Mouse (Mus musculus): ENCODE data around the gene Etv4. TPM values are rescaled to one million over a fixed set of nuclear protein-coding genes. Genes with fewer than 3 reads are reported as not detected.

Gene Etv4
- total and polyA plus RNA-seq, 3 experiments, result 0.58 to 4.7 (median 1.9) TPM

- DNase-seq, result no peak
Measured at GRCm38 (mm10) chr11:101719986-101720520, 65.1 kb downstream of the Etv4 start.

Other genes starting within 250 kb of the Etv4 start
- gene Brca1, start 233.4 kb downstream of the Etv4 start, total RNA-seq (2021), result 1 to 10 TPM in 1 of 2 experiments, under 1 TPM in 1; 0.84 to 1.3 TPM
- 0.11 and 0.20 TPM in 2 replicates for gene Brca1, start 233.4 kb downstream of the Etv4 start, polyA plus RNA-seq (2012; rRNA removed)
- gene Nbr1, start 233.2 kb downstream of the Etv4 start, total RNA-seq (2021), result 100 to 1,000 TPM; 130 to 134 TPM
- 121 and 141 TPM in 2 replicates for gene Nbr1, start 233.2 kb downstream of the Etv4 start, polyA plus RNA-seq (2012; rRNA removed)
- gene Tmem106a, start 203.1 kb downstream of the Etv4 start, total RNA-seq (2021), result 10 to 100 TPM; 14.4 to 17.0 TPM
- gene Tmem106a, start 203.1 kb downstream of the Etv4 start, polyA plus RNA-seq (2012; rRNA removed), result 25.1 and 28.6 TPM in 2 replicates
- not detected for gene Gm11634, start 186.1 kb downstream of the Etv4 start, total RNA-seq (2021)
- gene Gm11634, start 186.1 kb downstream of the Etv4 start, polyA plus RNA-seq (2012; rRNA removed), result not detected in 2 replicates
- 10 to 100 TPM; 28.7 to 29.8 TPM for gene Rdm1, start 158.2 kb downstream of the Etv4 start, total RNA-seq (2021)
- 17.5 and 19.9 TPM in 2 replicates for gene Rdm1, start 158.2 kb downstream of the Etv4 start, polyA plus RNA-seq (2012; rRNA removed)
- gene Arl4d, start 119.8 kb downstream of the Etv4 start, total RNA-seq (2021), result 10 to 100 TPM; 10.8 to 16.6 TPM
- 4.0 and 4.8 TPM in 2 replicates for gene Arl4d, start 119.8 kb downstream of the Etv4 start, polyA plus RNA-seq (2012; rRNA removed)
- 10 to 100 TPM; 25.0 to 28.6 TPM for gene Dhx8, start 52.5 kb downstream of the Etv4 start, total RNA-seq (2021)
- gene Dhx8, start 52.5 kb downstream of the Etv4 start, polyA plus RNA-seq (2012; rRNA removed), result 4.9 and 5.8 TPM in 2 replicates
- 1 to 10 TPM; 1.4 to 5.3 TPM for gene Meox1, start 109.0 kb upstream of the Etv4 start, total RNA-seq (2021)
- gene Meox1, start 109.0 kb upstream of the Etv4 start, polyA plus RNA-seq (2012; rRNA removed), result 0.57 and 1.2 TPM in 2 replicates
- gene Sost, start 181.6 kb upstream of the Etv4 start, total RNA-seq (2021), result not detected
- gene Sost, start 181.6 kb upstream of the Etv4 start, polyA plus RNA-seq (2012; rRNA removed), result 0.39 and 0.41 TPM in 2 replicates
- gene Cfap97d1, start 198.9 kb upstream of the Etv4 start, total RNA-seq (2021), result not detected
- gene Cfap97d1, start 198.9 kb upstream of the Etv4 start, polyA plus RNA-seq (2012; rRNA removed), result not detected in 2 replicates
- gene Dusp3, start 201.6 kb upstream of the Etv4 start, total RNA-seq (2021), result 100 to 1,000 TPM in 1 of 2 experiments, 10 to 100 TPM in 1; 89.8 to 151 TPM
- 189 and 210 TPM in 2 replicates for gene Dusp3, start 201.6 kb upstream of the Etv4 start, polyA plus RNA-seq (2012; rRNA removed)
- gene Mpp3, start 243.1 kb upstream of the Etv4 start, total RNA-seq (2021), result 10 to 100 TPM in 1 of 2 experiments, 1 to 10 TPM in 1; 7.8 to 13.5 TPM
- 12.1 and 16.9 TPM in 2 replicates for gene Mpp3, start 243.1 kb upstream of the Etv4 start, polyA plus RNA-seq (2012; rRNA removed)